Mouse (Mus musculus) C2C12 (cell line): ENCODE data around the gene Adamts10. TPM values are rescaled to one million over a fixed set of nuclear protein-coding genes. Genes with fewer than 3 reads are reported as not detected.

Experiments
- H3K27me3 ChIP-seq: one replicate; pipeline ENCODE4 v1.6.1; 2011; ENCODE audit not compliant: control insufficient read depth, insufficient read depth, insufficient read length
- H3K36me3 ChIP-seq: one replicate; pipeline ENCODE4 v1.6.1; 2011; ENCODE audit not compliant: control insufficient read depth, insufficient read depth
- H3K4me3 ChIP-seq: one replicate; pipeline ENCODE4 v1.5.1; 2011; ENCODE audit warnings: mild to moderate bottlenecking, control low read depth; ENCODE audit not compliant: poor library complexity, insufficient read depth, severe bottlenecking
- H3K79me2 ChIP-seq: one replicate; pipeline ENCODE4 v1.6.1; 2011; ENCODE audit not compliant: control insufficient read depth, insufficient read depth
- H3K79me3 ChIP-seq: one replicate; pipeline ENCODE4 v1.6.1; 2011; ENCODE audit warnings: low read depth, control low read depth
- H3ac ChIP-seq: one replicate; pipeline ENCODE3; 2011; ENCODE audit warnings: low read depth; ENCODE audit not compliant: control insufficient read depth, insufficient read length
- CEBPB ChIP-seq: IDR thresholded peaks from one replicate; pipeline ENCODE4 v1.6.1; 2011; ENCODE audit warnings: low read depth, mild to moderate bottlenecking, control low read depth, moderate library complexity
- CTCF ChIP-seq: IDR thresholded peaks from one replicate; pipeline ENCODE4 v1.5.1; 2011; ENCODE audit not compliant: control insufficient read depth, insufficient read depth, insufficient read length
- FOSL1 ChIP-seq: IDR thresholded peaks from one replicate; pipeline ENCODE4 v1.8.0; 2011; ENCODE audit warnings: mild to moderate bottlenecking, low read length; ENCODE audit not compliant: poor library complexity, insufficient read depth, severe bottlenecking
- MAX ChIP-seq: IDR thresholded peaks from one replicate; pipeline ENCODE4 v1.6.1; 2011; ENCODE audit warnings: mild to moderate bottlenecking, control low read depth
- MYOD1 ChIP-seq: IDR thresholded peaks from one replicate; pipeline ENCODE4 v1.6.1; 2011; ENCODE audit warnings: low read depth; ENCODE audit not compliant: control insufficient read depth, insufficient read length
- MYOG ChIP-seq: IDR thresholded peaks from one replicate; pipeline ENCODE4 v1.6.1; 2011; ENCODE audit not compliant: control insufficient read depth, insufficient read length; ENCODE audit errors: extremely low read depth
- USF1 ChIP-seq: IDR thresholded peaks from one replicate; pipeline ENCODE4 v1.6.1; 2011; ENCODE audit warnings: low read depth, mild to moderate bottlenecking, control low read depth, moderate library complexity
- polyA plus RNA-seq: library from polyadenylated mRNA; unstranded; fragments of >200 nt; fragmentation: generic; extraction: Trizol; gene quantifications from one replicate; pipeline ENCODE4 v1.2.1, GENCODE M21; 2012; ENCODE audit warnings: missing spikeins

Gene Adamts10
- polyA plus RNA-seq, 1 experiment: 6.2 TPM

- H3K4me3 ChIP-seq: no peak overlapping the region
- H3K79me3 ChIP-seq: no peaks in the 10 kb centered on the region
- peaks cover 3% of the 10 kb centered on the region for H3K27me3 ChIP-seq
- H3K36me3 ChIP-seq: no peaks in the 10 kb centered on the region
- TF ChIP-seq MYOD1: no peak
- no peak for TF ChIP-seq MAX
- no peak for TF ChIP-seq CTCF
- TF ChIP-seq FOSL1: no peak
- TF ChIP-seq MYOG: no peak
- no peak for TF ChIP-seq CEBPB
- no peak for TF ChIP-seq USF1
- H3K79me2 ChIP-seq: no peaks in the 10 kb centered on the region
- no peak overlapping the region for H3ac ChIP-seq
Measured at GRCm38 (mm10) chr17:33513874-33514273, 10.1 kb upstream of the Adamts10 start.

GRCm38 (mm10) chr17:33520366-33520765, 3.6 kb upstream of the Adamts10 start:
- Histone ChIP-seq H3K27me3 (peaks cover 3% of the 10 kb centered on the region), H3K79me3 (no peaks in the 10 kb centered on the region), H3K79me2 (peaks cover 12% of the 10 kb centered on the region), H3ac (no peak overlapping the region), H3K36me3 (no peaks in the 10 kb centered on the region), H3K4me3 (no peak overlapping the region)
- TF ChIP-seq CEBPB: no peak
- TF ChIP-seq USF1: no peak
- TF ChIP-seq MAX: no peak
- TF ChIP-seq FOSL1: no peak
- TF ChIP-seq MYOG: no peak
- TF ChIP-seq MYOD1: no peak
- TF ChIP-seq CTCF: no peak

GRCm38 (mm10) chr17:33523431-33523917, 530 bp upstream of the Adamts10 start:
- TF ChIP-seq FOSL1: no peak
- no peak for TF ChIP-seq MYOD1
- no peak for TF ChIP-seq USF1
- TF ChIP-seq CEBPB: no peak
- no peak for TF ChIP-seq MAX
- TF ChIP-seq MYOG: no peak

GRCm38 (mm10) chr17:33524806-33525373, 886 bp downstream of the Adamts10 start:
- Histone ChIP-seq H3ac (peak overlapping the region; percentile 37), H3K79me3 (no peaks in the 10 kb centered on the region), H3K79me2 (peaks cover 27% of the 10 kb centered on the region), H3K36me3 (peaks cover under 1% of the 10 kb centered on the region), H3K4me3 (peak overlapping the region; percentile 61), H3K27me3 (no peaks in the 10 kb centered on the region)
- no peak for TF ChIP-seq CTCF
- TF ChIP-seq CEBPB: no peak
- TF ChIP-seq MYOD1: no peak
- TF ChIP-seq USF1: no peak
- TF ChIP-seq MYOG: no peak
- TF ChIP-seq FOSL1: no peak
- TF ChIP-seq MAX: no peak

More at GRCm38 (mm10) chr17:33523431-33523917, 530 bp upstream of the Adamts10 start:
- Histone ChIP-seq H3ac (no peak overlapping the region), H3K79me3 (no peaks in the 10 kb centered on the region), H3K79me2 (peaks cover 27% of the 10 kb centered on the region), H3K4me3 (peak overlapping the region; percentile 61), H3K36me3 (no peaks in the 10 kb centered on the region), H3K27me3 (peaks cover under 1% of the 10 kb centered on the region)

GRCm38 (mm10) chr17:33526506-33526905, 2.5 kb downstream of the Adamts10 start:
- Histone ChIP-seq H3K4me3 (no peak overlapping the region), H3K79me2 (peaks cover 27% of the 10 kb centered on the region), H3ac (no peak overlapping the region), H3K79me3 (no peaks in the 10 kb centered on the region), H3K27me3 (no peaks in the 10 kb centered on the region), H3K36me3 (peaks cover 5% of the 10 kb centered on the region)
- TF ChIP-seq MYOG (no peak), FOSL1 (no peak), MAX (no peak), CEBPB (no peak), USF1 (no peak), MYOD1 (no peak), CTCF (no peak)
